Mouse (Mus musculus): ENCODE measurements around the gene Art2b. TPM values are rescaled to one million over a fixed set of nuclear protein-coding genes. Genes with fewer than 3 reads are reported as not detected.
"Not testable (repeated sequence)": the region's sequence is repeated elsewhere in the genome, so short reads cannot be mapped to it uniquely, and the experiment has no call there.

Gene Art2b
- not detected in 2 replicates for polyA plus RNA-seq (2015; fragmentation: Nextera tagmentation; extraction: Ambion mirVana)

DNA sequence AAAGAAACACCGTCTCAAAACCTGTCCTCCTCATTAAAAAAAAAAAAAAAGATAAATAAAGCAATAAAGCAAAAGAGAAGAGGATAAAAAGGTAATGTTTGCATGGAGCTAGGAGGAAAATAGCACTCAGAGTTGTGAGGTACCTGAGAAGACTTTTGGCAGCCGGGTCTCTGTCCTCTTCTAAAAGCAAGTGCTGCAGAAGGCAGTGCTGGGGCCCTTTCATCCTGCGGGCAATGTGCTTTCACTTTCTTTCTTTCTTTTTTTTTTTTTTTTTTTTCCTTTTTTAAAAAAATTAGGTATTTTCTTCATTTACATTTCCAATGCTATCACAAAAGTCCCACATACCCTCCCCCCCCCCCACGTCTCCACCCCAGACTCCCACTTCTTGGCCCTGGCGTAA is at the start of gene Art2b:
Gene Art2b, minus strand, starts transcription at position 193 of the 400 bp plus-strand sequence.
- WGBS, result 92% methylated on average over 5 of the region's 5 CpGs
- Histone ChIP-seq H3K4me3 (no peak within 1 kb of the TSS), H3K9ac (no peak within 1 kb of the TSS), H3K36me3 (no peaks in the 10 kb centered on the region), H3K4me1 (replicated peaks) (no peaks in the 10 kb centered on the region), H3K4me2 (no peak within 1 kb of the TSS), H3K27ac (replicated peaks) (no peak within 1 kb of the TSS), H3K27me3 (no peaks in the 10 kb centered on the region), H3K9me3 (no peaks in the 10 kb centered on the region)
- ATAC-seq (ENCODE audit: low read depth), result no peak

DNA sequence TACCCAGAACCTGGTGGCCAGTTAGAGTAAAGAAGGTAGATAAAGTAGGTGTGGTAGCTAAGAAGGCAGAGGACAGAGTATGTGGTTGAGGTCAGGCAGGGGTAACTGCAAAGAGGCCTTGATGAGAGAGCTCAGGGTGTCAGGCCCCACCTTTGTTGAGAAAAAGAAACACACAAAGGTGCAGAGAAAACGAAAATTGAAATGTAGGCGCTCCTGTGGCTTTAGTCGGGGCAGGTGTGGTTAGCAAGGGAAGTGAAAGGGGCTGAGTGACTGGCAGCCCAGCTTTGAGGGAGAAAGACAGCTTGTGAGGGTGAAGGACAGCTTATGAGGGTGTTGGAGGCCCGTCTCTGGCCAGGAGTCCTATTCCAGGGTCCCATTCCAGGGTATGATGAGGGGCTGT is 49.1 kb upstream of the Art2b start:
- Histone ChIP-seq H3K4me3 (no peak overlapping the region), H3K27ac (replicated peaks) (no peak overlapping the region), H3K27me3 (no peaks in the 10 kb centered on the region), H3K36me3 (no peaks in the 10 kb centered on the region), H3K9me3 (no peaks in the 10 kb centered on the region), H3K9ac (no peak overlapping the region), H3K4me2 (no peak overlapping the region), H3K4me1 (replicated peaks) (no peaks in the 10 kb centered on the region)
- ATAC-seq (ENCODE audit: low read depth), result no peak
- WGBS, result 87% methylated on average over 4 of the region's 4 CpGs

GRCm38 (mm10) chr7:101633629-101634177 is 48.3 kb upstream of the Art2b start:
- Histone ChIP-seq H3K9ac (no peak overlapping the region), H3K4me1 (replicated peaks) (no peaks in the 10 kb centered on the region), H3K9me3 (no peaks in the 10 kb centered on the region), H3K36me3 (no peaks in the 10 kb centered on the region), H3K4me2 (no peak overlapping the region), H3K4me3 (no peak overlapping the region), H3K27me3 (no peaks in the 10 kb centered on the region), H3K27ac (replicated peaks) (no peak overlapping the region)
- ATAC-seq (ENCODE audit: low read depth), result no peak
- WGBS, result 69% methylated on average over 8 of the region's 8 CpGs

GRCm38 (mm10) chr7:101628481-101628880 is 43.1 kb upstream of the Art2b start:
- no peak overlapping the region for H3K9ac ChIP-seq
- no peak overlapping the region for H3K4me3 ChIP-seq
- H3K4me2 ChIP-seq, result no peak overlapping the region
- H3K9me3 ChIP-seq, result no peaks in the 10 kb centered on the region
- 60% methylated on average over 2 of the region's 2 CpGs for WGBS
- H3K36me3 ChIP-seq, result no peaks in the 10 kb centered on the region
- no peak overlapping the region for H3K27ac ChIP-seq (replicated peaks)
- H3K27me3 ChIP-seq, result no peaks in the 10 kb centered on the region
- no peak for ATAC-seq (ENCODE audit: low read depth)
- peaks cover 12% of the 10 kb centered on the region; the same call in 1 of the 2 replicates for H3K4me1 ChIP-seq (replicated peaks)

DNA sequence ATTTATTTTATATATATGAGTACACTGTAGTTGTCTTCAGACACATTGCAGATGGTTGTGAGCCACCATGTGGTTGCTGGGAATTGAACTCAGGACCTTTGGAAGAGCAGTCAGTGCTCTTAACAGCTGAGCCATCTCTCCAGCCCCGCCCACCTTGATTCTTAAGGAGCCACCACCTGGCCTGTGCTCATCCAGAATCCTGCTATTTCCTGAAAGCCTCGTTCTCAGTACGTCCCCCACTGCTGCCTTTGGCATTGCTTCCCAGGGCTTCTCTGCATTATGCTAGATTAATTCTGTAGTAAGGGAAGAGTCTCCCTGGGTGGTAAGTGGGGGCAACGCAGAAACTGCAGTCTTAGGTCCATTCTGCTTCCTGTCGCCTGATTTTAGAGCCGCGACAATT is 41.8 kb upstream of the Art2b start:
- not testable (repeated sequence) for H3K9ac ChIP-seq; ATAC-seq (ENCODE audit: low read depth); H3K4me3 ChIP-seq; H3K27me3 ChIP-seq; H3K36me3 ChIP-seq; H3K27ac ChIP-seq (replicated peaks); H3K9me3 ChIP-seq; H3K4me2 ChIP-seq
- 69% methylated on average over 7 of the region's 7 CpGs for WGBS
- H3K4me1 ChIP-seq (replicated peaks), result peaks cover 19% of the 10 kb centered on the region

GRCm38 (mm10) chr7:101624283-101624682 is 38.9 kb upstream of the Art2b start:
- no peak overlapping the region for H3K4me2 ChIP-seq
- 68% methylated on average over 6 of the region's 6 CpGs for WGBS
- no peaks in the 10 kb centered on the region for H3K27me3 ChIP-seq
- H3K27ac ChIP-seq (replicated peaks), result no peak overlapping the region
- H3K4me3 ChIP-seq, result no peak overlapping the region
- H3K9ac ChIP-seq, result no peak overlapping the region
- H3K36me3 ChIP-seq, result no peaks in the 10 kb centered on the region
- H3K4me1 ChIP-seq (replicated peaks), result peaks cover 19% of the 10 kb centered on the region
- H3K9me3 ChIP-seq, result no peaks in the 10 kb centered on the region
- ATAC-seq (ENCODE audit: low read depth), result no peak

DNA sequence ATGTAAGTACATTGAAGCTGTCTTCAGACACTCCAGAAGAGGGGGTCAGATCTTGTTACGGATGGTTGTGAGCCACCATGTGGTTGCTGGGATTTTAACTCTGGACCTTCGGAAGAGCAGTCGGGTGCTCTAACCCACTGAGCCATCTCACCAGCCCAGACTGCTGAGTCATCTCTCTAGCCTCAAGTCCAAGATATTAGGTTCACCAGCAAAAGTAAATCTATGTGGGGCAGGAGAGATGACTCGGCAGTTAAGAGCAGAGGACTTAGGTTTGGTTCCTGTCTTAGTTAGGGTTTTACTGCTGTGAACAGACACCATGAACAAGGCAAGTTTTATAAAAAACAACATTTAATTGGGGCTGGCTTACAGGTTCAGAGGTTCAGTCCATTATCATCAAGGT is 36.5 kb upstream of the Art2b start:
- H3K27me3 ChIP-seq; ATAC-seq (ENCODE audit: low read depth); H3K9me3 ChIP-seq; H3K9ac ChIP-seq; H3K36me3 ChIP-seq; H3K4me3 ChIP-seq; H3K27ac ChIP-seq (replicated peaks); H3K4me2 ChIP-seq: not testable (repeated sequence)
- H3K4me1 ChIP-seq (replicated peaks), result peaks cover 19% of the 10 kb centered on the region
- WGBS, result 89% methylated on average over 4 of the region's 4 CpGs

GRCm38 (mm10) chr7:101620373-101620772 is 35.0 kb upstream of the Art2b start:
- Histone ChIP-seq H3K4me2 (no peak overlapping the region), H3K27me3 (no peaks in the 10 kb centered on the region), H3K9me3 (no peaks in the 10 kb centered on the region), H3K4me1 (replicated peaks) (peaks cover 19% of the 10 kb centered on the region), H3K9ac (no peak overlapping the region), H3K4me3 (no peak overlapping the region), H3K27ac (replicated peaks) (no peak overlapping the region), H3K36me3 (no peaks in the 10 kb centered on the region)
- 30% methylated on average over 4 of the region's 4 CpGs for WGBS
- no peak for ATAC-seq (ENCODE audit: low read depth)

DNA sequence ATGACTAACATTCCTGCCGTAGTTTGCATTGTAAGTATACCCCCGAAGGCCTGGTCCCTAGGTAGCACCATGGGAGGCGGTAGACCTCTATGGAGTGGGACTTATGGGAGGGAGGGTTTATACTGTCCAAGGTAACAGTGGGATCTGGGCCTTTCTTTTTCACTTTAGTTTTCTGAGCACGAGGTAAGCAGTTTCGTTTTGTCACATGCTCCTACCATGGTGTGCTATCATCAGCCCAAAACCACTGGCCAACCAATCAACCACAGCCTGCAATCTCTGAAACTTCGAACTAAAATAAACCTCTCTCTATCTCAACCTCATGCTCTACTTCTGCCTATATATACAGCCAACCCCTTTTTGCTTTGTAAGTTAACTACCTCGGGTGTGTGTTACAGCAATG is 32.9 kb upstream of the Art2b start:
- Histone ChIP-seq H3K4me2 (no peak overlapping the region), H3K27me3 (no peaks in the 10 kb centered on the region), H3K4me1 (replicated peaks) (peaks cover 5% of the 10 kb centered on the region), H3K27ac (replicated peaks) (no peak overlapping the region), H3K4me3 (no peak overlapping the region), H3K9ac (no peak overlapping the region), H3K36me3 (no peaks in the 10 kb centered on the region), H3K9me3 (no peaks in the 10 kb centered on the region)
- no peak for ATAC-seq (ENCODE audit: low read depth)
- WGBS, result 84% methylated on average over 7 of the region's 7 CpGs

DNA sequence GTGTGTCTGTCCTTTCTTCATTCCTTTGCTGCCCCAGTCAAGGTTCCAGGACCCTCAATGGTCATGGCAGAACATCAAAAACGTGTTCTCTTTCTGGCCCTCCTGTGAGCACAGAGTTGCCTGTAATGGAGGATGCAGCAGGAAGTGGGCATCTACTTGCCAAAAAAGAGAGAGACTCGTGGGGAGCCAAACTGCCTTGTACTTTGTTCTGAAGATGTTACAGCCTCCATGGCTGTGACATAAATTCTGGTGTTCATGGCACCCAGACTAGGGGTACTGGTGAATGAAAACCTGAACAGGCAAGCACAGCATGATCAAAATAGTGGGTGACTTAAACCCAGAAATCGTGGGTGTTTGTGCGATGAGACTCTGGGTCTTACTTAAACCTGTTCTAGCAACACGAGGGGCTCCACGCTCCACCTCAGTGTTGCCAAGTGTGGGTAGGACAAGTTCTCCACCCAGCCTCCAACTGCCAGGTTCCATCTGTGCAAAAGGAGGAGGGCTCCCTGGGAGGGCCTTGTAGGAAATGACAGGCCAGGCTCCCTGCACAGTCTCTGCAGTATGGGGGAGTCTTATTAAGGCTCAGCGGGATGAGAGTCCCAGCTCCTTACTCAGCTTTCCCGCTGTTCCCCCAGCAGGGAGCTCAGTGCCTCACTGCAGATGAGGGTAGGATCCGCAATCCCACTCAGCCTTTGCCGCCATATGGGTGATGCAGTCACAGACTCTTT is 32.2 kb upstream of the Art2b start:
- H3K36me3 ChIP-seq, result no peaks in the 10 kb centered on the region
- H3K4me3 ChIP-seq, result no peak overlapping the region
- no peak overlapping the region for H3K27ac ChIP-seq (replicated peaks)
- 67% methylated on average over 10 of the region's 10 CpGs for WGBS
- H3K27me3 ChIP-seq, result no peaks in the 10 kb centered on the region
- H3K4me2 ChIP-seq, result no peak overlapping the region
- no peak for ATAC-seq (ENCODE audit: low read depth)
- no peaks in the 10 kb centered on the region for H3K4me1 ChIP-seq (replicated peaks)
- no peaks in the 10 kb centered on the region for H3K9me3 ChIP-seq
- no peak overlapping the region for H3K9ac ChIP-seq

GRCm38 (mm10) chr7:101616136-101616835 is 30.9 kb upstream of the Art2b start:
- Histone ChIP-seq H3K9ac (no peak overlapping the region), H3K27ac (replicated peaks) (no peak overlapping the region), H3K36me3 (no peaks in the 10 kb centered on the region), H3K9me3 (no peaks in the 10 kb centered on the region), H3K4me3 (no peak overlapping the region), H3K27me3 (no peaks in the 10 kb centered on the region), H3K4me2 (no peak overlapping the region), H3K4me1 (replicated peaks) (no peaks in the 10 kb centered on the region)
- no peak for ATAC-seq (ENCODE audit: low read depth)
- WGBS, result 85% methylated on average over 6 of the region's 6 CpGs

DNA sequence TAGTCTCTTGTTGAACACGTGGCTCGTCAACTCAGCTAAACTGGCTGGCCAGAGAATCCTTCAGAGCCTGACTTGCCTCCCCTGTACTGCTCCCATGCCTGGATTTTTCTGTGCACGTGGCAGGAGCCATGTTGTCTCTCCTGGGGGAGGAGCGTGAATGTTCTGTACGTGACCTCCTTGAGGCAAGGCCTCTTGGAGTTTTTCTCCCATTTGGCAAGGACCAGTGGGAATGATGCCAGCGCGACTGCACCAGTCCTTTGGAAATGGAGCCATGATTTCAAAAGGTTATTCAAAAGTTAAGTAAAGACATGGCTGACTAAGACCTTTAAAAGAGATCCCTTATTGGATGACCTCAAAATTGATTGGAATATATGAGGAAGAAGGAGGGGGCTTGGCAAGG is 30.0 kb upstream of the Art2b start:
- Histone ChIP-seq H3K36me3 (no peaks in the 10 kb centered on the region), H3K9me3 (no peaks in the 10 kb centered on the region), H3K9ac (no peak overlapping the region), H3K27me3 (no peaks in the 10 kb centered on the region), H3K27ac (replicated peaks) (no peak overlapping the region), H3K4me3 (no peak overlapping the region), H3K4me1 (replicated peaks) (no peaks in the 10 kb centered on the region), H3K4me2 (no peak overlapping the region)
- 80% methylated on average over 7 of the region's 7 CpGs for WGBS
- no peak for ATAC-seq (ENCODE audit: low read depth)

Data from neural tube, embryonic 13.5 days (tissue).